21 mouse cellular contexts compared by ENCODE assay signal in the genomic region with DNA sequence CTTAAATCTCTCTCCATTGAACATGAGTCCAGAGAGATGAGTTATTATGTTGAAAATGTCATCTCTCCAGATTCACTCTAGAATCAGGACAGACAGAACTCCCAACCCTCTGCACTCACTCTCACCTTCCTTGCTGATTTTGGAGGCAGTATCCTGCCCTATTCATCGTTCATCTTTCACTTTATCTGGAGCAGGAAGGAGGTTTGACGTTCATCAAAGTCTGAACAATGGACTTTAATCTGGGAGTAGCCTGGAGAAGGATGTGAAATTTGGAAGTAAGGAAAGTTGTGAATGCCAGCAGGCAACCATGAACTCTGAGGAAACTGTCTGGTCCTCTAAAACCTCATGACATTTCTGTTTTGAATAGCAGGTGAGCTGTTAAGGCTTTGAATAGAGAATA.
"Had no signal": no experiment of that assay in that cellular context is flagged by ENCODE, and none has a peak within 500 bp of the region (broad histone marks: within the 10 kb centered on the region; RNA-seq: fewer than 3 reads in every experiment).

No protein-coding gene starts in this region.

- H3K27me3 ChIP-seq: heart, embryonic 13.5 days; heart, embryonic 15.5 days; hindbrain, embryonic 13.5 days; hindbrain, embryonic 15.5 days; limb, embryonic 12.5 days; liver, embryonic 12.5 days had no signal

- H3K36me3 ChIP-seq: heart, embryonic 13.5 days; heart, embryonic 15.5 days; hindbrain, embryonic 13.5 days; hindbrain, embryonic 15.5 days; limb, embryonic 10.5 days; limb, embryonic 12.5 days; liver, embryonic 12.5 days had no signal

- ATAC-seq: hindbrain, postnatal 0 days; intestine, embryonic 16.5 days; liver, embryonic 12.5 days had no signal

- H3K9me3 ChIP-seq: heart, embryonic 13.5 days; heart, embryonic 15.5 days; hindbrain, embryonic 13.5 days; hindbrain, embryonic 15.5 days; limb, embryonic 10.5 days; limb, embryonic 12.5 days; liver, embryonic 12.5 days had no signal

- H3K4me3 ChIP-seq: heart, adult 2 months; heart, embryonic 13.5 days; heart, embryonic 15.5 days; hindbrain, embryonic 13.5 days; hindbrain, embryonic 15.5 days; limb, embryonic 10.5 days; limb, embryonic 12.5 days; liver, embryonic 12.5 days had no signal

- H3K9ac ChIP-seq: heart, embryonic 13.5 days; heart, embryonic 15.5 days; hindbrain, embryonic 13.5 days; hindbrain, embryonic 15.5 days; limb, embryonic 12.5 days; liver, embryonic 12.5 days; liver, embryonic 14.5 days had no signal

- H3K4me1 ChIP-seq: heart, embryonic 13.5 days; heart, embryonic 15.5 days; limb, embryonic 12.5 days; liver, embryonic 12.5 days had no signal

- H3K27ac ChIP-seq: heart, adult 2 months; heart, embryonic 13.5 days; heart, embryonic 15.5 days; hindbrain, embryonic 13.5 days; hindbrain, embryonic 15.5 days; hindbrain, postnatal 0 days; kidney, postnatal 0 days; limb, embryonic 10.5 days; limb, embryonic 12.5 days; liver, embryonic 12.5 days; liver, embryonic 14.5 days had no signal

- DNase-seq: gastrocnemius, postnatal 14 days; gastrocnemius, postnatal 36 days; heart, adult 2 months; heart, postnatal 36 days; kidney, adult 11 months; kidney, postnatal 14 days; layer of hippocampus, adult 9-11 months; layer of hippocampus, postnatal 36 days; liver had no signal

- H3K4me2 ChIP-seq: heart, embryonic 11.5 days; heart, embryonic 13.5 days; heart, embryonic 15.5 days; hindbrain, embryonic 13.5 days; hindbrain, embryonic 15.5 days; limb, embryonic 12.5 days; liver, embryonic 12.5 days had no signal
